Mouse (Mus musculus) liver, adult 2 months (tissue): ENCODE results near the gene Irgm2.

Experiments used
- CTCF ChIP-seq: fragments of 200-500 bp; IDR thresholded peaks from 2 replicates; pipeline ENCODE4 v1.5.1; 2011; ENCODE audit warnings: low read depth, low read length, control low read depth
- POLR2A ChIP-seq: fragments of 200-500 bp; IDR thresholded peaks from 2 replicates; pipeline ENCODE4 v1.6.1; 2011; ENCODE audit warnings: low read length, control low read depth; ENCODE audit not compliant: insufficient read depth; ENCODE audit errors: extremely low read depth

GRCm38 (mm10) chr11:58155458-58155857, 44.0 kb upstream of the Irgm2 start:
- TF ChIP-seq CTCF (no peak), POLR2A (no peak)
